Mouse (Mus musculus): ENCODE measurements around the gene Cpd.

DNA sequence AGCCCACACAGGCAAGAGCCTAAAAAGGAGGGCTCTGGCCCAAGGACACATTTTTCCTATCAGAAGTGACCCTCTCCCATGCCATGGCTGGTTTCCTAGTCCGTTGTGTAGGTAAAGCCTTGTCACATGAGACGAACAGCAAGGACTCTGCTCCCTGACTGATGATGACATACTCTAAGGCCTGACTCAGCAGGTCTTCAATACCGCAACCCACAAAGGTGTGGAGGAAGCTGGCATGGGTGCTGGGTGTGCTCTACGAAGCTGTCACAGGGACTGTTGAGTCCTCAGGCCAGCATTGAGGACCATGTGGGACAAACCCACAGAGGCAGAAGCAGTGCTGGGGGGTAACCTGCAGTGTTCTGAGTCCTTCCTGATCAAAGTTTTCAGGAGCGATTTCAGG is 76.3 kb downstream of the Cpd start:
- TF ChIP-seq CTCF (IDR thresholded peaks at IDR 0.05; ENCODE audit: low read depth, low read length), result no peak
- TF ChIP-seq POLR2A (IDR thresholded peaks at IDR 0.05; ENCODE audit: extremely low read depth, insufficient read depth, low read length), result no peak
